Mouse (Mus musculus) naive thymus-derived CD4-positive, alpha-beta T cell, adult 2 months (primary cell): ENCODE measurements around the gene Atp5h.
A peak's percentile ranks its signal among the peaks of the same experiment; 100 is the strongest.
"Not testable (repeated sequence)": the region's sequence is repeated elsewhere in the genome, so short reads cannot be mapped to it uniquely, and the experiment has no call there.

Experiments used
- DNase-seq: peaks from one replicate; pipeline ENCODE4 v3.0.0-alpha.2; 2011; ENCODE audit warnings: low read depth

Gene Atp5h

GRCm38 (mm10) chr11:115400126-115400525 lies 19.6 kb downstream of the Atp5h start:
- DNase-seq, result no peak

GRCm38 (mm10) chr11:115398085-115398484 lies 21.7 kb downstream of the Atp5h start:
- no peak for DNase-seq

GRCm38 (mm10) chr11:115393721-115394325 lies 25.9 kb downstream of the Atp5h start:
- DNase-seq, result no peak

- no peak for DNase-seq
These were observed 28.4 kb downstream of the Atp5h start for GRCm38 (mm10) chr11:115391358-115391757.

- DNase-seq, result not testable (repeated sequence)
These were observed 32.9 kb downstream of the Atp5h start for GRCm38 (mm10) chr11:115386859-115387258.

GRCm38 (mm10) chr11:115384587-115384986 lies 35.2 kb downstream of the Atp5h start:
- DNase-seq, result no peak

GRCm38 (mm10) chr11:115383701-115384474 lies 35.9 kb downstream of the Atp5h start:
- no peak for DNase-seq

GRCm38 (mm10) chr11:115382891-115383290 lies 36.9 kb downstream of the Atp5h start:
- DNase-seq, result no peak

- peak; percentile 50 for DNase-seq
These were observed 37.8 kb downstream of the Atp5h start, which contains the start of gene Cdr2l for GRCm38 (mm10) chr11:115381743-115382539. Cdr2l (plus strand) TSS chr11:115381916.

GRCm38 (mm10) chr11:115381276-115381675 lies 38.5 kb downstream of the Atp5h start:
- DNase-seq, result no peak

GRCm38 (mm10) chr11:115377854-115378253 lies 41.9 kb downstream of the Atp5h start:
- no peak for DNase-seq

GRCm38 (mm10) chr11:115377254-115377653 lies 42.5 kb downstream of the Atp5h start:
- no peak for DNase-seq

GRCm38 (mm10) chr11:115376722-115377121 lies 43.0 kb downstream of the Atp5h start:
- no peak for DNase-seq

GRCm38 (mm10) chr11:115374695-115375425 lies 44.9 kb downstream of the Atp5h start:
- no peak for DNase-seq

GRCm38 (mm10) chr11:115373805-115374694 lies 45.7 kb downstream of the Atp5h start:
- DNase-seq, result peak; percentile 36

GRCm38 (mm10) chr11:115372737-115373136 lies 47.0 kb downstream of the Atp5h start:
- no peak for DNase-seq

- DNase-seq, result no peak
These were observed 47.7 kb downstream of the Atp5h start for GRCm38 (mm10) chr11:115372015-115372414.

GRCm38 (mm10) chr11:115371354-115371753 lies 48.4 kb downstream of the Atp5h start:
- no peak for DNase-seq

GRCm38 (mm10) chr11:115370368-115370767 lies 49.4 kb downstream of the Atp5h start:
- DNase-seq, result no peak

GRCm38 (mm10) chr11:115367395-115367944 lies 52.3 kb downstream of the Atp5h start, which contains the start of gene Hid1:
Hid1 (minus strand) TSS chr11:115367756.
- DNase-seq, result peak; percentile 89
